ENCODE assay signal across 9 mouse cellular contexts in genomic region chr4:108383183-108383714, GRCm38 (mm10). TPM values are rescaled to one million over a fixed set of nuclear protein-coding genes. Genes with fewer than 3 reads are reported as not detected.
A peak's percentile ranks its signal among the peaks of the same experiment; 100 is the strongest.
DNase-seq lines count a peak whose midpoint lies in the region; ATAC-seq and TF ChIP-seq lines count a peak whose summit lies in the region.
"Had no signal": no experiment of that assay in that cellular context is flagged by ENCODE, and none has a peak within 500 bp of the region (broad histone marks: within the 10 kb centered on the region; RNA-seq: fewer than 3 reads in every experiment).

Shisal2a (minus strand) TSS chr4:108383349.

- intact Hi-C loops in heart, postnatal 36 days (cut with DNase I) = no loop called here

- H3K9me3 ChIP-seq in heart, embryonic 12.5 days (replicated peaks) = no peaks in the 10 kb centered on the region
- H3K9me3 ChIP-seq in heart, embryonic 16.5 days (replicated peaks; ENCODE audit: control insufficient read depth, low read length) = no peaks in the 10 kb centered on the region
- H3K9me3 ChIP-seq in liver, embryonic 12.5 days (replicated peaks) = no peaks in the 10 kb centered on the region

- 3% methylated on average over 55 of the region's 55 CpGs for WGBS in heart, embryonic 12.5 days
- 2% methylated on average over 54 of the region's 55 CpGs for WGBS in heart, embryonic 16.5 days
- 3% methylated on average over 55 of the region's 55 CpGs for WGBS in liver, embryonic 12.5 days (ENCODE audit: insufficient replicate concordance)
- 7% methylated on average over 55 of the region's 55 CpGs for WGBS in small intestine, adult 2 months

- H3K4me2 ChIP-seq in heart, embryonic 12.5 days = peak within 1 kb of the TSS; percentile 95
- H3K4me2 ChIP-seq in heart, embryonic 16.5 days (ENCODE audit: low read depth, low read length) = peak within 1 kb of the TSS; percentile 85
- peak within 1 kb of the TSS; percentile 60 for H3K4me2 ChIP-seq in liver, embryonic 12.5 days

- no peak for DNase-seq in heart, postnatal 36 days
- DNase-seq in left cerebral cortex, adult 18-20 months (ENCODE audit: low spot score in 2 of 2) = no peak
- no peak for DNase-seq in layer of hippocampus, adult 11-12 months (ENCODE audit: low spot score)

- peak within 1 kb of the TSS; percentile 77 for H3K9ac ChIP-seq in heart, embryonic 12.5 days
- peak within 1 kb of the TSS; percentile 75 for H3K9ac ChIP-seq in heart, embryonic 16.5 days (ENCODE audit: low read length)
- no peak within 1 kb of the TSS for H3K9ac ChIP-seq in liver, embryonic 12.5 days

- H3K27ac ChIP-seq in heart, embryonic 12.5 days (ENCODE audit: poor library complexity, severe bottlenecking) = no peak within 1 kb of the TSS
- H3K27ac ChIP-seq in bone marrow macrophage, adult 2 months (ENCODE audit: insufficient read depth, low read depth, low read length) = no peak within 1 kb of the TSS
- H3K27ac ChIP-seq in heart, embryonic 16.5 days (ENCODE audit: low read length) = no peak within 1 kb of the TSS
- no peak within 1 kb of the TSS for H3K27ac ChIP-seq in liver, embryonic 12.5 days
- no peak within 1 kb of the TSS for H3K27ac ChIP-seq in small intestine, adult 2 months (ENCODE audit: insufficient read depth, low read depth, low read length)

- H3K27me3 ChIP-seq in heart, embryonic 12.5 days (replicated peaks) = peaks cover 27% of the 10 kb centered on the region
- H3K27me3 ChIP-seq in heart, embryonic 16.5 days (ENCODE audit: control insufficient read depth, insufficient read depth, low read length) = peaks cover 14% of the 10 kb centered on the region
- peaks cover 90% of the 10 kb centered on the region for H3K27me3 ChIP-seq in liver, embryonic 12.5 days (replicated peaks)
- H3K27me3 ChIP-seq in small intestine, adult 2 months (ENCODE audit: control insufficient read depth, insufficient read depth, low read length) = peaks cover 24% of the 10 kb centered on the region
- H3K27me3 ChIP-seq: Patski had no signal

- peak within 1 kb of the TSS; percentile 62 for H3K4me3 ChIP-seq in heart, embryonic 12.5 days
- 0 out of 2 replicates have a peak within 1 kb of the TSS, but pooled peaks have one; percentile 15 for H3K4me3 ChIP-seq in bone marrow macrophage, adult 2 months (ENCODE audit: insufficient read depth, low read length)
- H3K4me3 ChIP-seq in heart, embryonic 16.5 days (ENCODE audit: low read length) = peak within 1 kb of the TSS; percentile 61
- peak within 1 kb of the TSS; percentile 39 for H3K4me3 ChIP-seq in liver, embryonic 12.5 days
- peak within 1 kb of the TSS; percentile 35 for H3K4me3 ChIP-seq in small intestine, adult 2 months (ENCODE audit: low read depth, low read length)

- TF ChIP-seq POLR2A in bone marrow macrophage, adult 2 months (IDR thresholded peaks at IDR 0.05; ENCODE audit: borderline replicate concordance, low read depth, low read length) = no peak
- no peak for TF ChIP-seq POLR2A in small intestine, adult 2 months (IDR thresholded peaks at IDR 0.05; ENCODE audit: low read depth, low read length)

- no peak for TF ChIP-seq CTCF in bone marrow macrophage, adult 2 months (IDR thresholded peaks at IDR 0.05; ENCODE audit: low read depth, low read length)
- no peak for TF ChIP-seq CTCF in small intestine, adult 2 months (IDR thresholded peaks at IDR 0.05; ENCODE audit: extremely low read depth, insufficient read length, insufficient replicate concordance, low read depth, low read length)

- no peaks in the 10 kb centered on the region for H3K36me3 ChIP-seq in heart, embryonic 12.5 days
- no peaks in the 10 kb centered on the region for H3K36me3 ChIP-seq in heart, embryonic 16.5 days (ENCODE audit: control insufficient read depth, insufficient read depth)
- H3K36me3 ChIP-seq in liver, embryonic 12.5 days = no peaks in the 10 kb centered on the region
- no peaks in the 10 kb centered on the region for H3K36me3 ChIP-seq in small intestine, adult 2 months (ENCODE audit: control insufficient read depth, insufficient read depth, low read length)

- H3K4me1 ChIP-seq in heart, embryonic 12.5 days (replicated peaks) = peaks cover 21% of the 10 kb centered on the region
- peaks cover 3% of the 10 kb centered on the region; the same call in 1 of the 2 replicates for H3K4me1 ChIP-seq in bone marrow macrophage, adult 2 months (ENCODE audit: control insufficient read depth, insufficient read depth, low read length)
- H3K4me1 ChIP-seq in heart, embryonic 16.5 days (ENCODE audit: control insufficient read depth, insufficient read depth, low read length) = peaks cover 10% of the 10 kb centered on the region
- peaks cover 12% of the 10 kb centered on the region; the same call in 1 of the 2 replicates for H3K4me1 ChIP-seq in liver, embryonic 12.5 days
- peaks cover 6% of the 10 kb centered on the region for H3K4me1 ChIP-seq in small intestine, adult 2 months (ENCODE audit: control insufficient read depth, insufficient read depth, insufficient read length, low read length)

- ATAC-seq in heart, embryonic 12.5 days (ENCODE audit: insufficient number of reproducible peaks, low FRiP score) = no peak
- 0 out of 2 replicates have a peak, but pooled peaks have one; percentile 20 for ATAC-seq in heart, embryonic 16.5 days (replicated peaks; ENCODE audit: extremely low read depth, insufficient read depth, low FRiP score)
- no peak for ATAC-seq in liver, embryonic 12.5 days
- ATAC-seq: Patski had no signal

RNA-seq across cellular contexts. Expression of gene Shisal2a, which starts in this region (rescaled TPM):
- 1.1 and 1.4 TPM in 2 replicates for polyA plus RNA-seq in heart, embryonic 12.5 days (2016; fragmentation: Nextera tagmentation; extraction: Ambion mirVana)
- total RNA-seq in heart, postnatal 36 days (2021) = not detected
- polyA plus RNA-seq in bone marrow macrophage, adult 2 months (2012; ENCODE audit: insufficient read depth, insufficient read length, missing spikeins) = not detected in 2 replicates
- 1.3 and 1.4 TPM in 2 replicates for polyA plus RNA-seq in heart, embryonic 16.5 days (2015; fragmentation: Nextera tagmentation; extraction: Ambion mirVana)
- 0.32 TPM in 1 of 2 replicates, not detected in the other for polyA plus RNA-seq in liver, embryonic 12.5 days (2016; fragmentation: Nextera tagmentation; extraction: Ambion mirVana)
- polyA plus RNA-seq in small intestine, adult 2 months (2012; rRNA removed) = 0.20 TPM in 1 of 2 replicates, not detected in the other
- total RNA-seq in left cerebral cortex, adult 18-20 months (2021) = not detected
- polyA plus RNA-seq: Patski had no signal
